Mouse (Mus musculus): Measurements from ENCODE around the gene Armh3. TPM values are rescaled to one million over a fixed set of nuclear protein-coding genes. Genes with fewer than 3 reads are reported as not detected.

The Armh3 gene
- total and polyA plus RNA-seq, 3 experiments = 4.1 to 10.8 TPM; not detected in 1

DNA sequence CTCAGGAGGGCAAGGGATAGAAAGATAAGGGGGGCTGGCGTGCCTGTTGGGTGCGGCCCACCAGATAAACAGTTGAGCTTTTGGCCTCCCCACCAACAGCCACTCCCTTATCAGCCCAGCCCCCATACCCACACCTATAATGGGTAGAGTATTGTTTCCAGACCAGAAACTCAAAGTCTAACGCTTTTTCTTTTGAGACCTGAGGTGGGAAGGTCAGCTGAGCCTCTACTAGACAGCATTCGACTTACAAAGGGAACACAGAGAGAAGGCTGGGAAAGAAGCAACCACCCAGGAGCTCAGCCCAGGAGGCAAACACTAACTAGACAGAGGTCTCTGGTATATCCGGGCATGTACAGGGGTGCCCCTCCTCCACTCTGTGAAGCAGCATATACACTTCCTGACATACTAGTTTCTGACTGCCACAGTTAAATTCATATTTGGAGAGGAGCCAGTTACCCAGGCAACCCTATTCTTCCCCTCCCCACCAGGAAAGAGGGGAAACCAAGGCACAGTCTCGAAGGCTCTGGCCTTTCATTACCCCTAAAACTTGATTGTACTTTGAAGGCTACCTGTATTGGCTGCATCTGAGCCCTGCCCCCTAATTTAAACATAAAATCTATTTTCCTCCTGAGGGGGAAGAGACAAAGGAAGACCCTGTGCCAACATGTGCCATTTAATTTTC is 39.1 kb upstream of the Armh3 start (continued):
- TF ChIP-seq CHD2 (IDR thresholded peaks at IDR 0.05; ENCODE audit: low read length) (peak; percentile 86), UBTF (IDR thresholded peaks at IDR 0.05; ENCODE audit: borderline replicate concordance, insufficient read depth, low read depth, low read length) (no peak), ETS1 (IDR thresholded peaks at IDR 0.05; ENCODE audit: low read depth, low read length) (peak; percentile 86)

DNA sequence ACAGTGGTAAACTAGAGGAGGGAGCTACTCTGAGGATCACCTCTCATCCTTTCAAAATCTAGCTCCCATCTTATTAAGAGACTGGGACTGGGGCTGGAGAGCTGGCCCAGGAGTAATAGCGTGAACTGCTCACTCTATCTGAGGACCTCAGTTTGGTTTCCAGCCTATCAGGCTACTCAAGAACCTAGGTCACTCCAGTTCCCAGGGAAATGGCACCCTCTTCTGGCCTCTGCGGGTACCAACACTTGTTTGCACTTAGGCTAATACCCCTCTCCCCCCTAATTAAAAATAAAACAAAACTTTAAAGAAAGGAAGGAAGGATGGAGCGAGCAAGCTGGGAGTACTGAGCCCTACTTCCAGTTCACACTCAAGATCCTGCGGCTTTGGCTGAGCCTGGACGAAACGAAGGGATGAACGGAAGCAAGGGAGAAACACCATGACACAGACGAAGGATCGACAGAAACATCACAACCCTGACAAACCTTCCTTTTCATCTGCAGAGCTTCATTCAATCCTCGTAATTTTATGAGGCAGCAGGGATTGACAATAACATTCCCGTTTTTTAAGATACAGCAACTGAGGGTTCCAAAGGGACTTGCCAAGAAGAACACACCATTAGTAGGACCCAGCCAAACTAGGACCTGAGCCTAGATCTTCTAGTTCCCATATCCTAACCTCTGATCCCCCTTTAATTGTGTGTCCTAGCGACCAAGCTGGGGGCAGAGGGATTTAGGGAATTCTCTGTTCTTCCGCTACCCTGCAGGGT is 38.4 kb upstream of the Armh3 start:
- Histone ChIP-seq H3K9ac (ENCODE audit: control insufficient read depth, low read depth, low read length, poor library complexity, severe bottlenecking) (peak overlapping the region; percentile 86), H3K4me1 (ENCODE audit: control insufficient read depth in 1 of 2, insufficient read depth in 2 of 2, low read length in 2 of 2) (peaks cover 15 to 33% of the 10 kb centered on the region in 2 experiments), H3K79me2 (ENCODE audit: control insufficient read depth, insufficient read depth, low read length, poor library complexity) (peaks cover 66% of the 10 kb centered on the region), H3K9me3 (replicated peaks; ENCODE audit: insufficient read depth, low read length) (no peaks in the 10 kb centered on the region), H3K27me3 (ENCODE audit: control insufficient read depth in 1 of 2, insufficient read depth in 2 of 2, low read length in 2 of 2) (no peaks in the 10 kb centered on the region), H3K36me3 (ENCODE audit: control insufficient read depth in 1 of 2, insufficient read depth in 2 of 2, low read length in 2 of 2) (peaks cover 22 to 35% of the 10 kb centered on the region in 2 experiments), H3K4me3 (ENCODE audit: control insufficient read depth in 1 of 2, insufficient read depth in 1 of 2, low read depth in 2 of 2, low read length in 2 of 2) (peak overlapping the region; percentile 76 to 85), H3K27ac (ENCODE audit: control insufficient read depth, low read depth, low read length) (peak overlapping the region; percentile 99)
- peak; percentile 95 for DNase-seq (ENCODE audit: low read depth, low spot score)
- TF ChIP-seq EP300 (IDR thresholded peaks at IDR 0.05; ENCODE audit: low read depth in 1 of 2, low read length in 2 of 2) (no peak; a peak in 1 of 4 replicates), RCOR1 (IDR thresholded peaks at IDR 0.05; ENCODE audit: low read depth, low read length) (0 out of 2 replicates have a peak, but pooled peaks have one; percentile 6), SMC3 (IDR thresholded peaks at IDR 0.05; ENCODE audit: low read depth, low read length) (peak; percentile 47), SIN3A (IDR thresholded peaks at IDR 0.05; ENCODE audit: low read length) (no peak), RAD21 (IDR thresholded peaks at IDR 0.05; ENCODE audit: low read depth, low read length) (peak; percentile 49), TCF12 (IDR thresholded peaks at IDR 0.05; ENCODE audit: low read depth, low read length) (0 out of 2 replicates have a peak, but pooled peaks have one; percentile 28), GABPA (IDR thresholded peaks at IDR 0.05; ENCODE audit: low read depth, low read length) (no peak), USF2 (IDR thresholded peaks at IDR 0.05; ENCODE audit: borderline replicate concordance in 1 of 2, insufficient read depth in 1 of 2, low read depth in 1 of 2, low read length in 2 of 2) (no peak), POLR2AphosphoS5 (IDR thresholded peaks at IDR 0.05; ENCODE audit: borderline replicate concordance, low read depth, low read length) (no peak), POLR2AphosphoS2 (IDR thresholded peaks at IDR 0.05; ENCODE audit: low read length) (no peak), E2F4 (IDR thresholded peaks at IDR 0.05; ENCODE audit: borderline replicate concordance, low read depth, low read length) (no peak), JUND (IDR thresholded peaks at IDR 0.05; ENCODE audit: low read depth, low read length) (no peak), CTCF (IDR thresholded peaks at IDR 0.05 in 2 of 3, conservative IDR thresholded peaks at IDR 0.05 in 1 of 3; ENCODE audit: control insufficient read depth in 1 of 3, insufficient read depth in 1 of 3, low read depth in 2 of 3, low read length in 3 of 3, poor library complexity in 1 of 3, severe bottlenecking in 1 of 3) (peak; percentile 77 to 86 (median 84)), ZMIZ1 (IDR thresholded peaks at IDR 0.05; ENCODE audit: low read depth, low read length) (no peak), BHLHE40 (IDR thresholded peaks at IDR 0.05; ENCODE audit: borderline replicate concordance, low read depth, low read length) (no peak), ETS1 (IDR thresholded peaks at IDR 0.05; ENCODE audit: low read depth, low read length) (0 out of 2 replicates have a peak, but pooled peaks have one; percentile 51), KAT2A (conservative IDR thresholded peaks at IDR 0.05; ENCODE audit: low read depth, low read length) (no peak), CHD2 (IDR thresholded peaks at IDR 0.05; ENCODE audit: low read length) (no peak), MEF2A (IDR thresholded peaks at IDR 0.05; ENCODE audit: extremely low read depth, insufficient replicate concordance, low read depth, low read length, poor library complexity, severe bottlenecking) (no peak), MAX (IDR thresholded peaks at IDR 0.05; ENCODE audit: low read length) (no peak), GATA1 (IDR thresholded peaks at IDR 0.05; ENCODE audit: low read depth, low read length) (0 out of 2 replicates have a peak, but pooled peaks have one; percentile 29), ZC3H11A (IDR thresholded peaks at IDR 0.05; ENCODE audit: low read depth, low read length) (peak; percentile 4; the same call in 1 of the 2 replicates), UBTF (IDR thresholded peaks at IDR 0.05; ENCODE audit: borderline replicate concordance, insufficient read depth, low read depth, low read length) (no peak), TBP (IDR thresholded peaks at IDR 0.05; ENCODE audit: low read depth, low read length) (no peak), MAZ (IDR thresholded peaks at IDR 0.05; ENCODE audit: low read depth, low read length) (no peak), CHD1 (IDR thresholded peaks at IDR 0.05; ENCODE audit: low read depth, low read length) (peak; percentile 68; the same call in 1 of the 2 replicates), USF1 (IDR thresholded peaks at IDR 0.05; ENCODE audit: low read depth, low read length) (no peak), TAL1 (IDR thresholded peaks at IDR 0.05; ENCODE audit: low read length) (no peak), MAFK (IDR thresholded peaks at IDR 0.05; ENCODE audit: borderline replicate concordance, low read depth, low read length) (no peak), NRF1 (IDR thresholded peaks at IDR 0.05; ENCODE audit: insufficient read depth, low read depth, low read length, poor library complexity, severe bottlenecking) (no peak), NELFE (IDR thresholded peaks at IDR 0.05; ENCODE audit: low read depth, low read length) (no peak)

Data from MEL (cell line).